Mouse (Mus musculus) ES-E14 (cell line): Measurements from ENCODE around the gene Ano9. TPM values are rescaled to one million over a fixed set of nuclear protein-coding genes. Genes with fewer than 3 reads are reported as not detected.

Experiments used
- DNase-seq: peaks from one replicate; pipeline ENCODE4 v3.0.0-alpha.2; 2013; ENCODE audit warnings: low read depth, low spot score
- H3K27ac ChIP-seq: 2 replicates; pipeline ENCODE4 v1.5.1; 2012; ENCODE audit warnings: low read depth, mild to moderate bottlenecking, low read length, moderate library complexity, mixed read lengths; ENCODE audit not compliant: poor library complexity, insufficient read depth, severe bottlenecking
- H3K36me3 ChIP-seq: 2 replicates; pipeline ENCODE4 v1.6.1; 2012; ENCODE audit warnings: mild to moderate bottlenecking, low read length, moderate library complexity, mixed read lengths; ENCODE audit not compliant: control insufficient read depth, poor library complexity, insufficient read depth, severe bottlenecking
- H3K4me1 ChIP-seq, 2 experiments: fragments of 150-350 bp in 1 of 2; sonication (generic) in 1 of 2; 2 replicates each; pipeline ENCODE4 v1.6.1; 2012; ENCODE audit warnings: low read length in 2 of 2, mild to moderate bottlenecking in 1 of 2, mixed read lengths in 1 of 2; ENCODE audit not compliant: control insufficient read depth in 2 of 2, insufficient read depth in 2 of 2, poor library complexity in 1 of 2
- H3K4me3 ChIP-seq, 2 experiments: fragments of 150-350 bp in 1 of 2; sonication (generic) in 1 of 2; 2 replicates each; pipeline ENCODE4 v1.5.1; 2012; ENCODE audit warnings: low read length in 2 of 2, low read depth in 1 of 2, mild to moderate bottlenecking in 1 of 2, mixed read lengths in 1 of 2; ENCODE audit not compliant: insufficient read depth in 1 of 2, poor library complexity in 1 of 2, severe bottlenecking in 1 of 2
- H3K9ac ChIP-seq: 2 replicates; pipeline ENCODE4 v1.6.1; 2012; ENCODE audit warnings: low read depth, mild to moderate bottlenecking, low read length, mixed read lengths; ENCODE audit not compliant: poor library complexity, insufficient read depth, severe bottlenecking
- H3K9me3 ChIP-seq: fragments of 150-350 bp; sonication (generic); 2 replicates; pipeline ENCODE4 v1.6.1; 2012; ENCODE audit warnings: low read depth, mild to moderate bottlenecking, low read length; ENCODE audit not compliant: control insufficient read depth, insufficient read depth
- CHD2 ChIP-seq: IDR thresholded peaks from 2 replicates; pipeline ENCODE4 v1.6.1; 2014; ENCODE audit warnings: mild to moderate bottlenecking, low read depth, low read length, inconsistent platforms
- HCFC1 ChIP-seq: IDR thresholded peaks from 2 replicates; pipeline ENCODE4 v1.6.1; 2012; ENCODE audit warnings: low read length, inconsistent platforms, borderline replicate concordance; ENCODE audit not compliant: insufficient read depth
- MAFK ChIP-seq: IDR thresholded peaks from 2 replicates; pipeline ENCODE4 v1.6.1; 2014; ENCODE audit warnings: mild to moderate bottlenecking, low read depth, low read length, inconsistent platforms; ENCODE audit not compliant: insufficient read depth
- ZC3H11A ChIP-seq: IDR thresholded peaks from 2 replicates; pipeline ENCODE4 v1.6.1; 2012; ENCODE audit warnings: low read depth, mild to moderate bottlenecking, inconsistent platforms, low read length, borderline replicate concordance
- ZNF384 ChIP-seq: IDR thresholded peaks from 2 replicates; pipeline ENCODE4 v1.6.1; 2012; ENCODE audit warnings: low read depth, low read length, inconsistent platforms
- in situ Hi-C, 2 experiments: fragments of 600-800 bp; cut with MboI; formaldehyde crosslinking; loops; one replicate each; pipeline ENCODE4 v1.15.1; 2025; ENCODE audit warnings: low sequenced_read_pairs in 2 of 2, inconsistent platforms in 1 of 2; ENCODE audit not compliant: unreplicated experiment in 2 of 2
- total RNA-seq: library from RNA; depleted of rRNA; stranded (reverse); fragments of 300-350 nt; gene quantifications from 2 replicates; pipeline ENCODE4 v1.2.3, GENCODE M21; 2012

Gene Ano9
- total RNA-seq, 1 experiment, result 26.4 TPM

GRCm38 (mm10) chr7:141088473-141088872 lies 29.1 kb downstream of the Ano9 start:
- Histone ChIP-seq H3K36me3 (peaks cover 6% of the 10 kb centered on the region; the same call in 1 of the 2 replicates), H3K4me1 (peaks cover 11 to 30% of the 10 kb centered on the region in 2 experiments; a peak in 2 of 4 replicates), H3K4me3 (peak overlapping the region; percentile 44 to 48; a peak in 3 of 4 replicates), H3K27ac (no peak overlapping the region), H3K9me3 (no peaks in the 10 kb centered on the region), H3K9ac (peak overlapping the region; percentile 6; the same call in 1 of the 2 replicates)
- TF ChIP-seq HCFC1 (no peak), CHD2 (no peak), ZC3H11A (no peak), MAFK (no peak), ZNF384 (no peak)
- in situ Hi-C loops, result no loop called here
- no peak for DNase-seq

- TF ChIP-seq ZNF384 (no peak), CHD2 (0 out of 2 replicates have a peak, but pooled peaks have one; percentile 19)
- no peak for DNase-seq
- H3K9me3 ChIP-seq, result no peaks in the 10 kb centered on the region
- H3K4me1 ChIP-seq, result peaks cover 11 to 30% of the 10 kb centered on the region in 2 experiments; a peak in 2 of 4 replicates
- H3K4me3 ChIP-seq, result peak overlapping the region; percentile 44 to 48; a peak in 3 of 4 replicates
- in situ Hi-C loops, result no loop called here
- no peak overlapping the region for H3K27ac ChIP-seq
- H3K9ac ChIP-seq, result peak overlapping the region; percentile 6; the same call in 1 of the 2 replicates
- peaks cover 5% of the 10 kb centered on the region; the same call in 1 of the 2 replicates for H3K36me3 ChIP-seq
Observed at GRCm38 (mm10) chr7:141087894-141088293, 29.7 kb downstream of the Ano9 start.

GRCm38 (mm10) chr7:141079481-141080449 lies 37.8 kb downstream of the Ano9 start:
- no peak overlapping the region for H3K27ac ChIP-seq

GRCm38 (mm10) chr7:141078876-141079275 lies 38.7 kb downstream of the Ano9 start:
- Histone ChIP-seq H3K36me3 (no peaks in the 10 kb centered on the region), H3K9me3 (no peaks in the 10 kb centered on the region), H3K27ac (no peak overlapping the region), H3K4me3 (no peak overlapping the region), H3K9ac (no peak overlapping the region), H3K4me1 (peaks cover 0 to 27% of the 10 kb centered on the region in 2 experiments; a peak in 1 of 4 replicates)
- DNase-seq, result no peak
- in situ Hi-C loops, result no loop called here
- TF ChIP-seq CHD2, result no peak
- TF ChIP-seq ZC3H11A, result no peak
- no peak for TF ChIP-seq HCFC1
- TF ChIP-seq ZNF384, result no peak
- TF ChIP-seq MAFK, result no peak

More at GRCm38 (mm10) chr7:141079481-141080449, 37.8 kb downstream of the Ano9 start:
- no peaks in the 10 kb centered on the region for H3K36me3 ChIP-seq
- no peaks in the 10 kb centered on the region for H3K9me3 ChIP-seq
- H3K4me1 ChIP-seq, result peaks cover 0 to 27% of the 10 kb centered on the region in 2 experiments; a peak in 1 of 4 replicates
- no peak for DNase-seq
- H3K4me3 ChIP-seq, result peak overlapping the region; percentile 31 to 56; a peak in 2 of 4 replicates
- no peak for TF ChIP-seq CHD2
- TF ChIP-seq ZNF384, result no peak
- TF ChIP-seq ZC3H11A, result no peak
- in situ Hi-C loops, result no loop called here
- H3K9ac ChIP-seq, result peak overlapping the region; percentile 2; the same call in 1 of the 2 replicates
